Mouse (Mus musculus) splenic B cell, adult 2 months (primary cell): ENCODE data around the gene Ppp1r9a.

ENCODE experiments used
- DNase-seq: peaks from one replicate; pipeline ENCODE4 v3.0.0-alpha.2; 2011; ENCODE audit warnings: low read depth, low spot score
- H3K27me3 ChIP-seq: 2 replicates; pipeline ENCODE4 v1.6.1; 2012; ENCODE audit warnings: mild to moderate bottlenecking, low read length, moderate library complexity, mixed read lengths; ENCODE audit not compliant: control insufficient read depth, poor library complexity, insufficient read depth, severe bottlenecking
- H3K36me3 ChIP-seq: 2 replicates; pipeline ENCODE4 v1.6.1; 2012; ENCODE audit warnings: mild to moderate bottlenecking, low read length, moderate library complexity, mixed read lengths; ENCODE audit not compliant: control insufficient read depth, poor library complexity, insufficient read depth, severe bottlenecking

Ppp1r9a gene

DNA sequence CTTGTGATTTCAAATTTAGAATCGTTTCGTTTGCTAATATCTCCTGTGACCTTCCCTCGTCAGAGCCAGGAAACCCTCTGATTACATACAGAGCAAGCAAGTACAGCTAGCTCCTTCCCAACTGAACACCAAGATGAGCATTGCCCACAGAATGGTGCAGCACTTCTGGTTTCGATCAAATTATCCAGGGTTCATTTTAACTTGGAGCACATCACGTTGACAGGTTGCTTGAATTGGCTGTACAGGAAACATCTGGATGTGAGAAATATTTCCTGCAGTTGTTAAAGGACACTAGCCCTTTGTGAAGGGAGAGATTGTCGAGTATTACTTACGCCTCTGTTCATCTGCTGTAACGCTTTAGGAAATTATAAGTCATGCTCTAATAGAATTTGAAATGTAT is 178.4 kb downstream of the Ppp1r9a start:
- no peaks in the 10 kb centered on the region for H3K36me3 ChIP-seq
- DNase-seq, result no peak
- no peaks in the 10 kb centered on the region for H3K27me3 ChIP-seq

DNA sequence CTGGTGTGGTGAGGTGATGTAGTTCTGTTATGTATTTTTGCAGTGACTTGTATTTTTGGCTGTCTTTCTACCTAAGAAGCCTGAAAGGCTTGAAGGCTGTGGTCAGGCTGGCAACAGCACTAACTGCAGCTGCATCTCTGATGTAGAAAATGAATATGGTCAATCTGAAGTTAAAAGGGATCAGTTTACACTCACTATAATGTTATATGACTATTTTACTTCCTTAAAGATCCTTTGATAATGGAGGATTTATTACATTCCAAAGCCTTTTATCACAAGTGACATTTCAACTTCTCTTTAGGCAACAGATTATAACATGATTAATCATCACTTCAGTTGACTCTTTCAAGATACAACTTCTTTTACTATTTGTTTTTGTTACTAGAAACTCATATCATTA is 179.4 kb downstream of the Ppp1r9a start:
- DNase-seq, result no peak
- Histone ChIP-seq H3K36me3 (no peaks in the 10 kb centered on the region), H3K27me3 (no peaks in the 10 kb centered on the region)

DNA sequence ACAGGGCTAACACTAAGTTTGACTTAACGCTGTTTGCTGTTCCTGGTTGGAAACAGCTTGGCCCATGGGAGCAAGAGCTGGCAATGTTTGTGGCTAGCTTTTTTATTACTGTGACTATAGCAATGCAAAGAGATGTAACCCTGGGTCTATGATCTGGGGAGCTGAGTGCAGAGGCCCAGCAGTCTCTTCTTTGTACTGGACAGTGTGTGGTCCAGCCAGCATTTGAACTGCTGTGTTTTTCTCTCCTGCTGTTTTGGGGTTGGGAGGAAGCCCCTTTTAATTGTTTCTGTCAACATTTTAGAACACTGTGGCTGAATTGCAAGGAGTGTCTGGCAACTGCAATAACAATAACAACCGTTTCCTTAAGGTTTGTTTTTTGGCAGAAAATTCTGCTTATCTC is 180.0 kb downstream of the Ppp1r9a start:
- Histone ChIP-seq H3K36me3 (no peaks in the 10 kb centered on the region), H3K27me3 (no peaks in the 10 kb centered on the region)
- DNase-seq, result no peak

DNA sequence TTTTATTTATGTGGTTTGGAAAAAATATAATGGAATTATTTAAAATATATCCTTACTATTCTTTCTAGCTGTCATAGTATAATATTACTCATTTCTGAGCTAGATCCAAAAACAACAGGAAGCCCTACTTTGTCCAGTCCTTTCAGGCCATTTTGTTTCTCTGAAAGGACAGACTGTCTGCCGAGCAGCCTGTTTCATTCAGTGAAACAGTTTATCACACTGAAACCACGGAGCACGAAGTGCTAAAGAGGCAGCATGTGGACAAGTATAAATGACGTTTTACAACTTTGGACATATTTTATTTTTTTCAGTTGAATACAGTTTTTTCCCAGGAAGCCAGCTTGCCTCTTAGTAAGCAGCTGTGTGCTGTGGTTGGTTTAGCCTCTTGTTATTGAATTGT is 181.2 kb downstream of the Ppp1r9a start:
- H3K27me3 ChIP-seq, result no peaks in the 10 kb centered on the region
- no peak for DNase-seq
- no peaks in the 10 kb centered on the region for H3K36me3 ChIP-seq

DNA sequence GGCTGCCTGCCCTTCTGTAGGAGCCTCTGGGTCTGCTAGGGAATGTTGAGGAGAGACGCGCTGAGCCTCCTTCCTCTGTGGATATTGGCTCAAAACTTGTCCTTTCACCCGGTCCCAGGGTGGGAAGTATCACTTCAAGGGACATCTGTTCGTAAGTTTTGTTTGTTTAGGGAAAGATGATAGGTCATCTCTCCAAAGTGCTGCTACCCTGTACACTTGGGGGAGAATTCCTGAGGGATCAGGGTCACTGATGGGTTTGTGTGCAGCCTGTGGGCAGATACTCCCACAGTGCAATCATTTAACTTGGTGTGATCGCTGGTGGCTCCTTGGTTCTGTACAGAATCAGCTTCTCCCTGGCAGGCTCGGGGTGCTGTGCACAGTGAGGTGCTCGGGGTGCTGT is 189.2 kb downstream of the Ppp1r9a start:
- Histone ChIP-seq H3K36me3 (no peaks in the 10 kb centered on the region), H3K27me3 (no peaks in the 10 kb centered on the region)
- no peak for DNase-seq

DNA sequence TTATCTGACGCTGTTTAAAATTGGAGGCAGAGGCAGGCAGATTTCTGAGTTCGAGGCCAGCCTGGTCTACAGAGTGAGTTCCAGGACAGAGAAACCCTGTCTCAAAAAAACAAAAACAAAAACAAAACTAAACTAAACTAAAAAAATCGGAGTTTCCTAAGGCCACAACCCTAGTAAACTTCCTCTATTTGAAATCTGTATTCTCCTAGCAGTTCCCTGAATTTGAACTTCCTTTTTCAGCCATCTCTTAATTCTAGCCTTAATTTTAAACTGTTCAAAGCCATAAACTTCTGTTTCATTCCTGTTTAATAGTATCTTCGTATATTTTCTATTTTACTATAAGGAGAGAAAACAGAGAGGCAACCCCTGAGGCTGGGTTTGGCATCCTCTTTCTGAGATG is 190.1 kb downstream of the Ppp1r9a start:
- Histone ChIP-seq H3K27me3 (no peaks in the 10 kb centered on the region), H3K36me3 (no peaks in the 10 kb centered on the region)
- DNase-seq, result no peak

DNA sequence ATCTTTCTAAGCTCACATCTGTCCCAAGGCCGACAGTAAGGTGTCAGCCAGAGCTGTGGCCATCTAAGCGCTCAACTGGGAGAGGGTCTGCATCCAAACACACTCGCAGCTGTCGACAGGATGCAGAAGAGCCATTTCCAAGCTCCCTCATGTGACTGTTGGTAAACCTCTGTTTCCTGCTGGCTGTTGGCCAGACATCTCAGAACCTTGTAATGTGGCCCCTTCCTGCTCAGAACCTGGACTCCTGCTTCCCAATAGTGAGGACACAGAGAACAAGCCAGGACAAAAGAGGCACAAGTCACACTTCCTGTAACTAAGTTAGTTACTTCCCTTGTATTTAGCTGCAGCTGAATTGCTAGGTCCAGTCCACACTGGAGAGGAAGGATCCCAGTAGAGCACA is 190.8 kb downstream of the Ppp1r9a start:
- DNase-seq, result no peak
- Histone ChIP-seq H3K27me3 (no peaks in the 10 kb centered on the region), H3K36me3 (no peaks in the 10 kb centered on the region)

DNA sequence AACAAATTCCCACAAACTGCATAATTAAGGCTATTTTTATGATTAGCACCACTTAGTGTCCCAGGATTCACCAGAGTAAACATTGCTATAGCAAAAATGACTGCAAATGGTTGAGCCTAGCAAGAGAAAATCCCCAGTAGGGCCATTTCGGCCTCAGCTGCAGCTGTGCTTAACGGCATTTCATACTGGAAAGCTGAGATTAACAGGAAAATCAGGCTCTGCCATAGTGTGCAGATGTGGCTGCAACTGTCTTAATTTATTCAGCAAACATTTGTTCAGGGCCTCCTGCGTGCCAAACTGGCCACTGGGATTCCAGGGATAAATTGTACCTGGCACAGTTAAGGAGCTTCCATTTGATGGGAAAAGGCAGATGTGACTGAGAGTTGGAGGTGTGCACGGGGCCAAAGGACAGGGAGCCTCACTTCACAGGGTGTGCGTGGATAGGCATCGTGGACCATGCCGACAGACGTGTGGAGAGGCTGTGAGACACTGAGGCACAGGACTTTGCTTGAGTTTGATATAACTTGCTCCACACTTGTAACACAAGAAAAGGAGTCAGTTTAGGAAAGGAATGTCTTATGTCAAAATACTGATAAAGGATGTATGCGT is 192.8 kb downstream of the Ppp1r9a start:
- no peak for DNase-seq
- no peaks in the 10 kb centered on the region for H3K27me3 ChIP-seq

DNA sequence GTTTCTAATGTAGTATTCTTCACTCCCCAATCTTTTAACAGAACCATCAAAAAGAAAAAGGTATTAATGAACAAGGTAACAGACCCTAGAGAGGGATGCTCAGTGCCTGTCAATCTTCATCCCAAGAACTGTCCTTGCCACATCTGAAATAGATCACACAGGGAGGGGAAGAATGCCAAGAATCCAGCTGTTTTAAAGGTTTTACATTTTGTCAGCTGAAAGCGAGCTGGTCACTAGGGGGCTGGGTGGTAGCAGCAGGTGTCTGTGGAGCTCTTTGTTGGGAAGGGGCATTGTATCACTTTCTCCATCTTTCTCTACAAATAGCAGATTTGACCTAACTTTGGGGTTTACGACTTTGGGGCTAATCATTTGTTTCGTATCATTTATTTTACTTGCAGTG is 194.6 kb downstream of the Ppp1r9a start:
- no peaks in the 10 kb centered on the region for H3K27me3 ChIP-seq
- no peak for DNase-seq
- no peaks in the 10 kb centered on the region for H3K36me3 ChIP-seq

More for the DNA sequence above, 192.8 kb downstream of the Ppp1r9a start:
- no peaks in the 10 kb centered on the region for H3K36me3 ChIP-seq

DNA sequence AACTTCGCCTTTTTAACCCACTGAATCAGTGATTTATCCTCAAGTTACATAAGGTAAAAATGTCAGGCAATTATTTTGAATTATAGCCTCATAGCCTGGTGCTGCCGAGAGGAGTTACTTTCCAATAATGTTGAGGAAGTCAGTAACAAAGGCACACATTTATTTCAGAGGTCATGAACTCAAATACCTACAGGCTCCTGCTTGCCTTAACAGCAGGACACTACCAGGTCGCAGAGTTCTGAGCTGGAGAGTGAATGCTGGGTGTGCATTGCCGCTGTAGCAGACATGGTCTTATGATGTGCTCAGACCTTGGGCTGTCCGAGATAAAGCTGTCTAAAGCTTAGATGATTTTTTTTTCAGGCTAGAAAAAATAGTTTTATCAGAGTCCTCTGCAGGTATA is 196.6 kb downstream of the Ppp1r9a start:
- no peak for DNase-seq
- no peaks in the 10 kb centered on the region for H3K36me3 ChIP-seq
- H3K27me3 ChIP-seq, result no peaks in the 10 kb centered on the region

DNA sequence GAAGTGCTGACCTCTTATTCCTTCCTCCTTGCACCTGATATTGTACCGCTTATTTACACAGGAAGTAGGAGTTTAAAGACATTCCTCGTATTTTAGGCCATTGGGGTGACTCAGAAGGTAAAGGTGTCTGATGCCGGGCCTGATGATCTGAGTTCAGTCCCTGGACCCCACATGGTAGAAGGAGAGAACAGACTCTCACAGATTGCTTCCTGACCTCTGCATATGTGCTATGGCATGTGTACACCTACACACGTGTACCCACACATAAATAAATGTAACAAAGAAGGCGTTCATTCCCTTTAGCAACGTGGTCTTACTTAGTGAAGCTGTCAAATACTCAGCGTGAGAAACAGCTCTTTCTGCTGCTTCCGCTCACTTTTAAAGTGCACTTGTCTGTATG is 197.1 kb downstream of the Ppp1r9a start:
- no peaks in the 10 kb centered on the region for H3K36me3 ChIP-seq
- no peaks in the 10 kb centered on the region for H3K27me3 ChIP-seq
- no peak for DNase-seq

DNA sequence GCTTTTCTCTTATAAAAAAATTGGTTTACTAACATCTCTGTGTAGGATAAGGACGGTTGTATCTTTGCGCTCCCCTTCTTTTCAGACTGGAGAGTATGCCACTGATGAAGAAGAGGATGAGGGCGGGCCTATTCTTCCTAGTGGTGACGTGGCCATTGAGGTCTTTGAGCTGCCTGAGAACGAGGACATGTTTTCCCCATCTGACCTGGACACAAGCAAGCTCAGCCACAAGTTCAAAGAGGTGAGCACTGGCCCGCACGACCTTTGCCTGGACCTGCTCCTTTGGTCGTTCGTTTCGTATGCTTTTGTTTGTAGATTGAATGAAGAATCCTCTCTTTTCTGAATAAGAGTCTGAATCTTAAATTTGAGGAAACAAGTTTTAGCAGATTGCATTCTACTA is 197.6 kb downstream of the Ppp1r9a start:
- H3K36me3 ChIP-seq, result no peaks in the 10 kb centered on the region
- DNase-seq, result no peak
- no peaks in the 10 kb centered on the region for H3K27me3 ChIP-seq

DNA sequence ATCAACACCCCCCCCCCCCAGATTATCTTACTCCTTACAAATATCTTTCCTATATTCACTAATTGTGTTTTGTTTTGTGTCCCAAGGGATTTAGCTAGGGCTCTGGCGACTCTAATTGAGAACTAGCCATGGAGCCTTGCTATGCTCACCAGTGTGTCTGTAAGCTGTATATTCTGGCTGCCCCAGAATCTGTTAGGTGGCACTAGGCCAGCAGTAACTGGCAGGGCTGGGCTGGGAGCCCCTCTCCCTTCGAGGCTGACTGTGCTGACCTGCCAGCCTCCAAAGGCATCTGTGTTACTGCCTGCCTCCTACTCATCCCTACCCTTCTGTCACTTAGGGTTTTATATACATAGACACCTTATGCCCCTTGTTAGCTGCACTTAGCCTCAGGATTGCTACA is 200.0 kb downstream of the Ppp1r9a start:
- Histone ChIP-seq H3K27me3 (no peaks in the 10 kb centered on the region), H3K36me3 (no peaks in the 10 kb centered on the region)
- no peak for DNase-seq

DNA sequence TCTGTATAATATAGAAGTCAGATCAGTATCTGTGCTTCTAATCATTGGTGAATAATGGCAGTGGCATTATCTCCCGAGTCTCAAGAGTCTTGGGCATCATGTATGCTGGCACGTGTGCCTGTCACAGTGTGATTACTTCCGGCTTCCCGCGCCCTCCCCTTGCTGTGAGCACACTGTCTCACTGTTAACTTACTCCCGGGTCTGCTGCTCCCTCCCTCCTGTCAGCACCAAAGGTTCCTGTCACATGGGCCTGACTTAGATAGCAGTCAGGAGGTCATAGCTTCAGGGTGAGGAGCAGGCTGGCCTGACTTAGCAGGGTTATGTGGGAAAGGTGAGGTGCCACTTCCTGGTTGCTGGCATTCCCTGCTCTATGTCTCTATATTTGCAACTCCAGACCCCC is 201.1 kb downstream of the Ppp1r9a start:
- no peaks in the 10 kb centered on the region for H3K27me3 ChIP-seq
- peak; percentile 8 for DNase-seq
- no peaks in the 10 kb centered on the region for H3K36me3 ChIP-seq

DNA sequence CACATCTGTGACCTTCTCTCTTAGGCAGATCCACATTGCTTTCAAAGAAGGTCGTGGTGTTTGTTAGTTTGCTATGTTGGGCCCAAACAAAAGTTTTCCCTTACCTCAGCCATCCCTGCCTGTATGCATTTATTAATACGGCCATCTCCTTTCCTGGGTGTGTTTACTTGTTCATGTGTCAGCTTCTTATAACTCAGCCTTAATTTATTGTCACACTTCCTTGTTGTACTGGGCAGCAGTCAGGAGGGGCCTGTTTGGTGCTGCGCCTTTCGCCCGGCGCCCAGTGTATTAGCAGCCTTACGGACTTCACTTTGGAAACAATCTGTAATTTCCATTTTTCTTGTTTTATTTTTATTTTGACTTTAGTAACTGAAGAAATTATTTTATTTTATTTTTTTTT is 201.5 kb downstream of the Ppp1r9a start:
- Histone ChIP-seq H3K36me3 (no peaks in the 10 kb centered on the region), H3K27me3 (no peaks in the 10 kb centered on the region)
- no peak for DNase-seq

DNA sequence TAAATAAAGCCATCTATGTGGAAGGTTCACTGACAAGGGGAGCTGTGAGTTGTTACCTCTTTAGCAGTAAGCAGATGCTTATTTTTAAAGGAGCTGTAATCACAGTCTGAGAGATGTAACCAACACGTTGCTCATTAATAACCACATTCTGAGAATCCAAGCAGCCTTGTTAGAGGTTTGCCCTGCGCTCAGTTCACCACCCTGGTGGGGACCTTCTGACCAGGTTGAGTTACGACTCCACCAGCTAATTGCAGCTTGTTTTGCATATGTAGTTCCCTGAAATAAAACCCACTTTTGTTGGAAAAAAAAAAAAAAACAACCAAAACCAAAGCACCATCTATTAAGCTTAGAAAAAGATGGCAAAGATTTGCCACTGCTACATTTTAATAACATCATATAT is 205.8 kb downstream of the Ppp1r9a start:
- H3K36me3 ChIP-seq, result no peaks in the 10 kb centered on the region

More for the DNA sequence above, 205.8 kb downstream of the Ppp1r9a start:
- no peak for DNase-seq
- H3K27me3 ChIP-seq, result no peaks in the 10 kb centered on the region
